Mouse (Mus musculus): ENCODE data around the gene Dusp7. TPM values are rescaled to one million over a fixed set of nuclear protein-coding genes. Genes with fewer than 3 reads are reported as not detected.

The Dusp7 gene
- total and polyA plus RNA-seq, 3 experiments, result 8.6 to 49.3 (median 27.3) TPM

GRCm38 (mm10) chr9:106392828-106393527, 24.5 kb downstream of the Dusp7 start:
- ATAC-seq (ENCODE audit: extremely low read depth, insufficient number of reproducible peaks, low FRiP score, poor library complexity, severe bottlenecking) (no peak), DNase-seq (ENCODE audit: low spot score) (no peak)
- no peaks in the 10 kb centered on the region for H3K9me3 ChIP-seq (replicated peaks)
- no peaks in the 10 kb centered on the region for H3K36me3 ChIP-seq (replicated peaks)
- H3K4me3 ChIP-seq (ENCODE audit: low read depth, low read length), result no peak overlapping the region
- peaks cover 39% of the 10 kb centered on the region for H3K27me3 ChIP-seq (ENCODE audit: insufficient read depth, low read length)
- H3K4me1 ChIP-seq (ENCODE audit: insufficient read depth, low read depth, low read length), result peaks cover 39% of the 10 kb centered on the region
- TF ChIP-seq GATA2 (IDR thresholded peaks at IDR 0.05; ENCODE audit: borderline replicate concordance, low read depth, low read length), result no peak
- no peak for TF ChIP-seq GATA1 (IDR thresholded peaks at IDR 0.05; ENCODE audit: borderline replicate concordance, low read length)
- TF ChIP-seq TAL1 (conservative IDR thresholded peaks at IDR 0.05; ENCODE audit: low read depth, low read length), result no peak

- ATAC-seq (ENCODE audit: extremely low read depth, insufficient number of reproducible peaks, low FRiP score, poor library complexity, severe bottlenecking) (no peak), DNase-seq (ENCODE audit: low spot score) (no peak)
- Histone ChIP-seq H3K4me1 (ENCODE audit: insufficient read depth, low read depth, low read length) (peaks cover 43% of the 10 kb centered on the region), H3K9me3 (replicated peaks) (no peaks in the 10 kb centered on the region), H3K4me3 (ENCODE audit: low read depth, low read length) (no peak overlapping the region), H3K36me3 (replicated peaks) (no peaks in the 10 kb centered on the region), H3K27me3 (ENCODE audit: insufficient read depth, low read length) (peaks cover 37% of the 10 kb centered on the region)
- TF ChIP-seq GATA2 (IDR thresholded peaks at IDR 0.05; ENCODE audit: borderline replicate concordance, low read depth, low read length) (no peak), TAL1 (conservative IDR thresholded peaks at IDR 0.05; ENCODE audit: low read depth, low read length) (no peak), GATA1 (IDR thresholded peaks at IDR 0.05; ENCODE audit: borderline replicate concordance, low read length) (no peak), POLR2AphosphoS5 (IDR thresholded peaks at IDR 0.05; ENCODE audit: insufficient replicate concordance, low read depth, low read length) (no peak)
These were observed 25.1 kb downstream of the Dusp7 start for GRCm38 (mm10) chr9:106393548-106393947.

- Histone ChIP-seq H3K36me3 (replicated peaks) (no peaks in the 10 kb centered on the region), H3K4me3 (ENCODE audit: low read depth, low read length) (no peak overlapping the region), H3K4me1 (ENCODE audit: insufficient read depth, low read depth, low read length) (peaks cover 56% of the 10 kb centered on the region), H3K9me3 (replicated peaks) (no peaks in the 10 kb centered on the region), H3K27me3 (ENCODE audit: insufficient read depth, low read length) (peaks cover 34% of the 10 kb centered on the region)
- DNase-seq (ENCODE audit: low spot score) (no peak), ATAC-seq (ENCODE audit: extremely low read depth, insufficient number of reproducible peaks, low FRiP score, poor library complexity, severe bottlenecking) (no peak)
- TF ChIP-seq CTCF (IDR thresholded peaks at IDR 0.05; ENCODE audit: low read depth, low read length), result no peak
- no peak for TF ChIP-seq POLR2AphosphoS5 (IDR thresholded peaks at IDR 0.05; ENCODE audit: insufficient replicate concordance, low read depth, low read length)
- TF ChIP-seq GATA2 (IDR thresholded peaks at IDR 0.05; ENCODE audit: borderline replicate concordance, low read depth, low read length), result no peak
- no peak for TF ChIP-seq TAL1 (conservative IDR thresholded peaks at IDR 0.05; ENCODE audit: low read depth, low read length)
- no peak for TF ChIP-seq GATA1 (IDR thresholded peaks at IDR 0.05; ENCODE audit: borderline replicate concordance, low read length)
These were observed 26.5 kb downstream of the Dusp7 start for GRCm38 (mm10) chr9:106394649-106395602.

GRCm38 (mm10) chr9:106397733-106398132, 29.3 kb downstream of the Dusp7 start:
- Histone ChIP-seq H3K27me3 (ENCODE audit: insufficient read depth, low read length) (peaks cover 25% of the 10 kb centered on the region), H3K36me3 (replicated peaks) (no peaks in the 10 kb centered on the region), H3K4me3 (ENCODE audit: low read depth, low read length) (peak overlapping the region; percentile 31; the same call in 1 of the 2 replicates), H3K4me1 (ENCODE audit: insufficient read depth, low read depth, low read length) (peaks cover 78% of the 10 kb centered on the region), H3K9me3 (replicated peaks) (no peaks in the 10 kb centered on the region)
- DNase-seq (ENCODE audit: low spot score) (no peak), ATAC-seq (ENCODE audit: extremely low read depth, insufficient number of reproducible peaks, low FRiP score, poor library complexity, severe bottlenecking) (peak; percentile 31; the same call in 1 of the 2 replicates)
- TF ChIP-seq POLR2AphosphoS5 (IDR thresholded peaks at IDR 0.05; ENCODE audit: insufficient replicate concordance, low read depth, low read length) (no peak), GATA2 (IDR thresholded peaks at IDR 0.05; ENCODE audit: borderline replicate concordance, low read depth, low read length) (no peak), TAL1 (conservative IDR thresholded peaks at IDR 0.05; ENCODE audit: low read depth, low read length) (no peak), CTCF (IDR thresholded peaks at IDR 0.05; ENCODE audit: low read depth, low read length) (no peak), GATA1 (IDR thresholded peaks at IDR 0.05; ENCODE audit: borderline replicate concordance, low read length) (no peak)

GRCm38 (mm10) chr9:106398667-106399311, 30.4 kb downstream of the Dusp7 start:
- ATAC-seq (ENCODE audit: extremely low read depth, insufficient number of reproducible peaks, low FRiP score, poor library complexity, severe bottlenecking) (peak; percentile 95), DNase-seq (ENCODE audit: low spot score) (peak; percentile 89)
- H3K36me3 ChIP-seq (replicated peaks), result no peaks in the 10 kb centered on the region
- H3K9me3 ChIP-seq (replicated peaks), result no peaks in the 10 kb centered on the region
- no peak for TF ChIP-seq POLR2AphosphoS5 (IDR thresholded peaks at IDR 0.05; ENCODE audit: insufficient replicate concordance, low read depth, low read length)
- peak; percentile 82 for TF ChIP-seq TAL1 (conservative IDR thresholded peaks at IDR 0.05; ENCODE audit: low read depth, low read length)
- H3K27me3 ChIP-seq (ENCODE audit: insufficient read depth, low read length), result peaks cover 18% of the 10 kb centered on the region; the same call in 1 of the 2 replicates
- H3K4me3 ChIP-seq (ENCODE audit: low read depth, low read length), result peak overlapping the region; percentile 54; the same call in 1 of the 2 replicates
- peaks cover 74% of the 10 kb centered on the region for H3K4me1 ChIP-seq (ENCODE audit: insufficient read depth, low read depth, low read length)

GRCm38 (mm10) chr9:106399808-106400207, 31.4 kb downstream of the Dusp7 start:
- DNase-seq (ENCODE audit: low spot score) (no peak), ATAC-seq (ENCODE audit: extremely low read depth, insufficient number of reproducible peaks, low FRiP score, poor library complexity, severe bottlenecking) (no peak)
- H3K4me3 ChIP-seq (ENCODE audit: low read depth, low read length), result no peak overlapping the region
- peaks cover 18% of the 10 kb centered on the region; the same call in 1 of the 2 replicates for H3K27me3 ChIP-seq (ENCODE audit: insufficient read depth, low read length)
- H3K9me3 ChIP-seq (replicated peaks), result no peaks in the 10 kb centered on the region
- no peaks in the 10 kb centered on the region for H3K36me3 ChIP-seq (replicated peaks)
- TF ChIP-seq GATA1 (IDR thresholded peaks at IDR 0.05; ENCODE audit: borderline replicate concordance, low read length) (no peak), CTCF (IDR thresholded peaks at IDR 0.05; ENCODE audit: low read depth, low read length) (no peak)
- H3K4me1 ChIP-seq (ENCODE audit: insufficient read depth, low read depth, low read length), result peaks cover 64% of the 10 kb centered on the region

Data from G1E (cell line).